Mouse (Mus musculus): ENCODE results near the gene Trim2. TPM values are rescaled to one million over a fixed set of nuclear protein-coding genes. Genes with fewer than 3 reads are reported as not detected.

Gene Trim2
- polyA plus RNA-seq, 1 experiment from 2014 or later, result 25.5 TPM

DNA sequence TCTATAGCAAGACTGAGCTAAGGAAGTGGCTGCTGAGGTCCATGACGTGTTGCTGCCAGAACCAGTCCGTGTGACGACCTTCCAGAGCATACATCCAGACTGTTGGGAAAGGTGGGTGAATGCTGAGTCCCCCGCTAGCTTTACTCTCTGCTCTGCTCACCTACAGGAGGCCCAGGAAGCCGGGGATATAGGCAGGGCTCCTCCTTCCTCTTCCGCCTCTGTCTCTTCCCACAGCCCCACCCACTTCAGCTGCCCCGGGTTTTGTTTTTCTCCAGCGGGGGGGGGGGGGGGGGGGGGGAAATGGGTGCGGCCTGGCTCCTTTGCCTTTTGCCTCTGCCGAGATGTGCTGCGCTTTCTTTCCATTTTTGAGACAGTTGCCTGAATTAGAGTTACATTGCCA, 30.9 kb upstream of the Trim2 start:
- Histone ChIP-seq H3K4me2 (no peak overlapping the region), H3K9ac (no peak overlapping the region), H3K9me3 (no peaks in the 10 kb centered on the region), H3K36me3 (no peaks in the 10 kb centered on the region), H3K27ac (no peak overlapping the region), H3K27me3 (peaks cover 26% of the 10 kb centered on the region), H3K4me1 (peaks cover 26% of the 10 kb centered on the region), H3K4me3 (no peak overlapping the region)
- peak; percentile 46; the same call in 1 of the 2 replicates for ATAC-seq (ENCODE audit: insufficient number of reproducible peaks, insufficient read depth, low FRiP score, low TSS enrichment, low read depth)
- WGBS, result 40% methylated on average over 11 of the region's 11 CpGs

DNA sequence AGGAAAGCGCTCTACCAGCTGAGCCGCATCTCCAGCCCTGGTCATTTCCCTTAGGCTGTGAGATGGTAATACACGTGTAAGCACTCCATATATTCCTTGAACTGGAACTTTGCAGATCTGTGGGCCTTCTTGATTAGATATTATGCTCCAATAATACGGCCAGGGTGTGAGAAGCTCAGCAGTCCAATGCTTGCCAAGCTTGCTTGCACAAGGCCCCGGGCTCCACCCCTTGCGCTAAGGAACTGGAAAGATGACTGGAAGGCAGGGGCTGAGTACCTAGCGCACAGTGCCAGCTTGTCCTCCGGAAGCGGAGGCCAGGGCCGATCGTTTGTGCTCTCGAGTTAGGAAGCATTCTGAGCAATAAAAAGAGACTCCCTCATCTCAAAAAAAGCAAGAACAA, 29.7 kb upstream of the Trim2 start:
- Histone ChIP-seq H3K4me3 (no peak overlapping the region), H3K9ac (no peak overlapping the region), H3K36me3 (no peaks in the 10 kb centered on the region), H3K4me1 (peaks cover 24% of the 10 kb centered on the region), H3K9me3 (no peaks in the 10 kb centered on the region), H3K27ac (no peak overlapping the region), H3K27me3 (peaks cover 32% of the 10 kb centered on the region), H3K4me2 (no peak overlapping the region)
- WGBS, result 86% methylated on average over 12 of the region's 12 CpGs
- no peak for ATAC-seq (ENCODE audit: insufficient number of reproducible peaks, insufficient read depth, low FRiP score, low TSS enrichment, low read depth)

DNA sequence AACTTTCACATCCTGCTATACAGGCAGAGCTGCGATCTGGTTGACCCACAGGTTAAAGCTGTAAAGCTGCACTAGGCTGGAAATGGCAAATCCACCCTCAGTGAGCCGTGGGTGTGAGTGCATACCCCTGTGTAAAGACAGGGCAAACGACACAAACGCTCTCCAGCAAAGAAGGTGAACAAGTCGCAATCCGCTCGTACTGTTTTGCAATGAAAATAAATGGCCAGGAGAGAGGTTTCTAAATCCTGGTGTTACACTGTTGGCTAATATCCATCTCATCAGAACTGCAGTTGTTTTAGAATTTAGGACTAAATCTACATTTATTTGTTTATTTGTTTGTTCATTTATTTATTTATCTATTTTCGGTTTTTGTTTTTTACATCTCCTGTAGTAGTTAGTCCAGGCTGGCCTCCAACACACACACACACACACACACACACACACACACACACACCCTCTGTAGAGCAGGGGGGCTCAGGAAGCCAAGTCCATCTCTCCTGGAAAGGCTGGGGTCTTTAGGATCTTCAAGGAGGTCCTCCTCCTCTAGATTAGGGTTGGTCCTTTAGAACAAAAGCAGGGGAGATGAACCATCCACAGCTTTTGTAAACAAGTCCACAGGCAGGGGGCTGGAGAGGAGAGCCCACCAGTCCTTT, 28.9 kb upstream of the Trim2 start:
- H3K27me3 ChIP-seq, result peaks cover 32% of the 10 kb centered on the region
- no peak overlapping the region for H3K9ac ChIP-seq
- H3K36me3 ChIP-seq, result no peaks in the 10 kb centered on the region
- H3K27ac ChIP-seq, result no peak overlapping the region
- H3K4me1 ChIP-seq, result peaks cover 24% of the 10 kb centered on the region
- peak overlapping the region; percentile 60 for H3K4me2 ChIP-seq
- H3K4me3 ChIP-seq, result no peak overlapping the region
- ATAC-seq (ENCODE audit: insufficient number of reproducible peaks, insufficient read depth, low FRiP score, low TSS enrichment, low read depth), result no peak
- no peaks in the 10 kb centered on the region for H3K9me3 ChIP-seq
- WGBS, result 47% methylated on average over 8 of the region's 8 CpGs

DNA sequence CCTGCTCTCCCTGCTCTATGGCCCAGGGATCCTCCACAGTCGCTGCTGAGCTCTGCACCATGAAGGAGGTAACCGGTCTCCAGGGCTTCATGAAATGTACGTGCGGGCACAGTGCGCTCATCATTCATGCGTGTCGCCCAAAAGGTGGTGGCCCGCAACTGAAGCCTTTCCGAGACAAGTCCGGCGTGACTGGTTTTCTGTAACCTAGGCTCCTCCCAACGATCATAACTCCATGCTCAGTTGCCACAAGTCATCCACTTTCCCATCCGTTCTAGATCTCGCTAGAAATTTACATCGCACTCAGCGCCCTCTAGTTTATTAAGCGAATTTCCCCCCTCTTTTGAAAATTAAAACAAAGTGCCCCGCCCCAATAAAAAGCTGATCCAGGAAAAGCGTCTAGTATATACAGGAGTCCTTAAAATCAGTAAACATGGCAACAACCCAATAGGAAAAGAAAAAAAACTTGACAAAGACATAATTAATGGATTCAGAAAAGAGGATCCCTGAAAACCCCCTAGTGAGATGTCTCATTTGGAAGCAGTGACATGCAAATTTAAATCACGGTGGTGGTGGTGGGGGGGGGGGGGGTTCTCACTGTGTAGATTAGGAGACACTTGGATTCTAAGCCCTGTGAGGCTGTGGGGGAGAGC, 28.2 kb upstream of the Trim2 start:
- Histone ChIP-seq H3K9me3 (no peaks in the 10 kb centered on the region), H3K9ac (peak overlapping the region; percentile 49; the same call in 1 of the 2 replicates), H3K4me3 (peak overlapping the region; percentile 27), H3K27ac (no peak overlapping the region), H3K4me1 (peaks cover 24% of the 10 kb centered on the region), H3K4me2 (peak overlapping the region; percentile 60), H3K36me3 (no peaks in the 10 kb centered on the region), H3K27me3 (peaks cover 32% of the 10 kb centered on the region)
- WGBS, result 9% methylated on average over 20 of the region's 20 CpGs
- ATAC-seq (ENCODE audit: insufficient number of reproducible peaks, insufficient read depth, low FRiP score, low TSS enrichment, low read depth), result no peak

DNA sequence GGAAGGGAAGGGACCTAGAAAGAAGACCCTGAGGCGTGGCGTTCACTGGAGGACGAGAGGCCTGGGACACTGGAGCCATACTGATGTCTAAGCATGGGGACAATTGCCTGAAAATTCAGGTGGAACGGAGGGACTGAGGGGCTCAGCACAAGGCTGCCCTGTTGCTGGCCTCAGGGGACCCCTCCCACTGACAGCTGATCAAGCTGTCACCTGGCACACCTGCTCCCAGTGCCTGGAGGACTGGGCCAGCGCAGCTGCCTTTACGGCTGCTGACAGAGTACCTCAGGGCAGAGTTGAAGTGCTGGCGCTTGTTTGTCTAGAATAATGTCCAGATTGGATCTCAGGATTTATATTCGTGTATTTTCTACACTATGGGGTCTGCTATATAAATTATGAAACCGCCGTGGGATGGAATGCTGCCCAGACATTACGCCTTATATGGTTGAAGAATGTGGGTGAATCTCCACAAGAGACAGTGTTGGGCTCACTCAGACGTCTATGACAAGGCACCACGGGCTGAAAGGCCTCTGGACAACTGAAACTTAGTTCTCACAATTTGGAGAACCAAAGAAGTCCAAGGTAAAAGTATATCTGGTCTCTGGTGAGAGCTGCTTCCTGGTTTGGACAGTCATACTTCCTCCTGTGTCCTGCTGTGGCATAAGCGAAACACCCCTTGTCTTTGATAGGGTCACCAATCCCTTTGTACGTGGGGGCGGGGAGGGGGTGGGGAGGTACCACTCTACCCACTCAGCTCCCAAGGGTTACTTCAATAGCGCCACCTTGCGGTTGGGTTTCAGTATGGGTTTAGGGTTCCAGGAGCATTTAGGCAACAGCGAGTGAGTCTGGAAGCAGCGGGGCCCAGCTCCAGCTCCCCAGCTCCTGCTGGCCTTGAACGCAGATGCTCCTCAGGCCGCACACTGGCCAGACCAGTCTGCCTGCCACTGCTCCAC, 27.0 kb upstream of the Trim2 start:
- 39% methylated on average over 22 of the region's 22 CpGs for WGBS
- Histone ChIP-seq H3K4me3 (no peak overlapping the region), H3K27ac (no peak overlapping the region), H3K27me3 (peaks cover 32% of the 10 kb centered on the region), H3K9ac (no peak overlapping the region), H3K4me1 (peaks cover 24% of the 10 kb centered on the region), H3K4me2 (peak overlapping the region; percentile 60), H3K36me3 (no peaks in the 10 kb centered on the region), H3K9me3 (no peaks in the 10 kb centered on the region)
- ATAC-seq (ENCODE audit: insufficient number of reproducible peaks, insufficient read depth, low FRiP score, low TSS enrichment, low read depth), result no peak

DNA sequence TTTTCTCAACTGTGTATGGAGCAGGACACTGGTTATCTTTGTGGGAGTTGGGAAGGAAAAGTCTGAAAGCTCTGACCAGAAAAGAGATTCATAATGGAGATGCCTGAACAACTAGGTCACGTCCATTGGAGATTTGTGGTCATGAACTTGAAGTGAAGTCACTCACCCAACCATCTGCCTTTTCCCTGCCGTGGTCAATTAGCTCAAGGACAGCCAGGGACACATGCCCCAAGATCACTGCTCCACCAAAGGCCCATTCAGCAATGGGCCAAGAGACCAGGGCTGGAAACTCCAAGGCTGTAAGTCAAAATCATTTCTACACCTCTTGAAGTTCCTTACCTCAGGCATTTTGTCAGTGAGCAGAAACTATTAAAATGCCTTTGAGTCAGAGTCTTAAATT, 23.5 kb upstream of the Trim2 start:
- H3K4me3 ChIP-seq, result no peak overlapping the region
- no peaks in the 10 kb centered on the region for H3K9me3 ChIP-seq
- no peak overlapping the region for H3K4me2 ChIP-seq
- no peak overlapping the region for H3K27ac ChIP-seq
- no peaks in the 10 kb centered on the region for H3K36me3 ChIP-seq
- H3K27me3 ChIP-seq, result peaks cover 24% of the 10 kb centered on the region
- WGBS, result 80% methylated on average over 2 of the region's 2 CpGs
- H3K4me1 ChIP-seq, result peaks cover 19% of the 10 kb centered on the region
- no peak for ATAC-seq (ENCODE audit: insufficient number of reproducible peaks, insufficient read depth, low FRiP score, low TSS enrichment, low read depth)
- no peak overlapping the region for H3K9ac ChIP-seq

DNA sequence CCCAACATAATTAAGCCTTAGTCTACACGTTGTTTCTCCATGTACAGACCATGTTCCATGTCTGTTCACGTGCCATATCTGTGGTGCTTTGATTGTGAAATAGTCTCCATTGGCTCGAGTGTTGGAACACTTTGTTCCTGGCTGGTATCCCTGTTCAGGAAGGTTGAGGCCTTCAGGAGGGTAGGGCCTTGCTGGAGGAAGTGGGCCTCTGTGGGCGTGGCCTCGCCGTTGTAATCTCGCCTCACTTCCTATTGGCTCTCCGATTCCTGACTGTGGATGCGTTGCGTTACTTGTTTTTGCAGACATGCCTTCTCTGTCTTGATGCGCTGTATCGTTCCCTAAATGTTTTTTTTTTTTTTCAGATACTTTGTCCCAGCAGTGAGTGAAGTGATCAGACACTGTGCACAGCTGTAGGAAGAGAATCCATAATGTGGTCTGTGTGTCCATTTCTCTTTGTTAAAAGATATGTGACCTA, 18.3 kb upstream of the Trim2 start:
- no peaks in the 10 kb centered on the region for H3K27me3 ChIP-seq
- peaks cover 13% of the 10 kb centered on the region for H3K4me1 ChIP-seq
- no peak overlapping the region for H3K4me3 ChIP-seq
- no peak overlapping the region for H3K9ac ChIP-seq
- H3K4me2 ChIP-seq, result no peak overlapping the region
- H3K9me3 ChIP-seq, result no peaks in the 10 kb centered on the region
- H3K36me3 ChIP-seq, result no peaks in the 10 kb centered on the region
- no peak overlapping the region for H3K27ac ChIP-seq
- 84% methylated on average over 12 of the region's 12 CpGs for WGBS
- no peak for ATAC-seq (ENCODE audit: insufficient number of reproducible peaks, insufficient read depth, low FRiP score, low TSS enrichment, low read depth)

DNA sequence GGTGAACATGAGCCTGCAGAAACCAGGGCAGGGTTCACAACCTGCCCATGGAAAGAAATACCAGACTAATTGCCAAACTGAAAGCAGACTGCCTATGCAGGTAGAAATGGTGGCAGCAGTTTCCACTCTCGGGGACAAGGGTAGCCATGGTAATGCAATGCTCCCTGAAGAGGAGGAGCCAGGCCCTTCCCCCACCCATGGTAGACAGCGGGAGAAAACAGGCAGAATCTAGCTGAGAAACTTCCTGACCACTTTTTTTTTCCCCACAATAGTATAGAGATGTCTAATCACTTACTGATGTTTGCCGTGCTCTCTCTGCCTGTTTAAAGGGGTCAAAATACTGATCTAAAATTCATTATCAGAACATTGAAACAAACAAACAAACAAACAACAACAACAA, 17.8 kb upstream of the Trim2 start:
- H3K4me1 ChIP-seq, result peaks cover 13% of the 10 kb centered on the region
- no peak overlapping the region for H3K4me3 ChIP-seq
- peak overlapping the region; percentile 28 for H3K4me2 ChIP-seq
- peak overlapping the region; percentile 16; the same call in 1 of the 2 replicates for H3K27ac ChIP-seq
- no peak overlapping the region for H3K9ac ChIP-seq
- no peaks in the 10 kb centered on the region for H3K36me3 ChIP-seq
- 7% methylated on average over 3 of the region's 3 CpGs for WGBS
- H3K9me3 ChIP-seq, result no peaks in the 10 kb centered on the region
- no peak for ATAC-seq (ENCODE audit: insufficient number of reproducible peaks, insufficient read depth, low FRiP score, low TSS enrichment, low read depth)
- H3K27me3 ChIP-seq, result no peaks in the 10 kb centered on the region

DNA sequence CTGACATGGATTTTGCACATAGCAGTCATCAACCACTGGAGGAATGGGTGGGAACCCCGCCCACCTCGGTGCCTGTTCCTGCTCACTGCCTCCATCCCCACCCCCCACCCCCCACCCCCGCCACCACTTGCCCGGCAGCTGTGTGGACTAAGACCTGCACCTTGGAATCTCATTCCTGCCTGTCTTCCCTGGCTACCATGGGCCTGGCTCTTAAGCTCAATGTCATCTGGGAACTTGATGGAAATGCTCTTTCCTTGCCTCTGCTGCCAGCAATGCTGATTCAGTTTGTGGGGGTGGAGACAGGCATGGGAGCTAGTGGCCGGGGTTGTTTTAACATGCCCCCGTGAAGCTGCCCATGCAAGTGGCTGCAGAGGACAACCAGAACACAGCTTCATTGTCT, 17.3 kb upstream of the Trim2 start:
- Histone ChIP-seq H3K4me1 (peaks cover 13% of the 10 kb centered on the region), H3K9ac (no peak overlapping the region), H3K4me3 (no peak overlapping the region), H3K27me3 (no peaks in the 10 kb centered on the region), H3K27ac (peak overlapping the region; percentile 16; the same call in 1 of the 2 replicates), H3K4me2 (peak overlapping the region; percentile 28), H3K9me3 (no peaks in the 10 kb centered on the region), H3K36me3 (no peaks in the 10 kb centered on the region)
- ATAC-seq (ENCODE audit: insufficient number of reproducible peaks, insufficient read depth, low FRiP score, low TSS enrichment, low read depth), result no peak
- WGBS, result 23% methylated on average over 6 of the region's 6 CpGs

DNA sequence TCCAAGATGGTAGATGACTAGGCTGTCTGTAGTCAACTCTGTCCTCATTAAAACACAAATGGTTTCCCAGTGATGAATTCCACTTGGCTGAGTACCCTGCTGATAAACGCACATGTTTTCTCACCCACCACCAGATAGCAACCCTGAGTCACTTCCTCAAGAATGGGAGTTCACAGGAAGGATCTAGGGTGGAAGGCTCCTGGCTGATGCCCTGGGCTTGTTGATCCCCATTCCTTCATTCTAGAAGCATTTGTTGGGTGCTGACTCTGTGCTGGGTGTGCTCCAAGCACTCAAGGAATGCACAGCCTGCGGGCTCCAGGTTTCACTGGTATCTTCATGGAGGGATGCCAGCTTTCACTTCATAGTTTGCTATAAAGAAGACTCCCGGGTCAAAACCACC, 12.8 kb upstream of the Trim2 start:
- no peaks in the 10 kb centered on the region for H3K36me3 ChIP-seq
- no peaks in the 10 kb centered on the region for H3K9me3 ChIP-seq
- no peak overlapping the region for H3K4me3 ChIP-seq
- 78% methylated on average over 3 of the region's 3 CpGs for WGBS
- ATAC-seq (ENCODE audit: insufficient number of reproducible peaks, insufficient read depth, low FRiP score, low TSS enrichment, low read depth), result no peak
- H3K4me2 ChIP-seq, result no peak overlapping the region
- H3K27ac ChIP-seq, result no peak overlapping the region
- no peak overlapping the region for H3K9ac ChIP-seq
- H3K27me3 ChIP-seq, result no peaks in the 10 kb centered on the region
- H3K4me1 ChIP-seq, result peaks cover 17% of the 10 kb centered on the region

DNA sequence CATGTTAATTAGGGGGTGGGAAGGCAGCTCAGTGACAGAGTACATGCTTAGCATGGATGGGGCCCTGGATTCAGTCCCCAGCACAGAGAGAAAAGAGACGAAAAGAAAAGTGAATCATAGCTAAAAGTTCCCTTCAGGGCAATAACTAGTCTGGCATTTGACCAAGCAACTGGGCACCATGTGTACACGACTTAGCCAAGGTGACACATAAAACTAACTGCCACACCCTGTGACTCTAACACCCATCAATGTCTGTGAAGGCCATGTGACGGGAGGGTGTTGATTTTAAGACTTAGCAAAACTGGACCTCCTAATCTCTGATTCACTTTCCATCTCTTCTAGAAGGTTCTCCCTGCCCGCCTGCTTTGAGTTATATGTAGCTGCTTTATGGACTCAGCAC, 12.2 kb upstream of the Trim2 start:
- no peaks in the 10 kb centered on the region for H3K36me3 ChIP-seq
- H3K4me2 ChIP-seq, result no peak overlapping the region
- no peak for ATAC-seq (ENCODE audit: insufficient number of reproducible peaks, insufficient read depth, low FRiP score, low TSS enrichment, low read depth)
- H3K4me1 ChIP-seq, result peaks cover 11% of the 10 kb centered on the region
- H3K4me3 ChIP-seq, result no peak overlapping the region
- 87% methylated on average over 4 of the region's 4 CpGs for WGBS
- no peak overlapping the region for H3K27ac ChIP-seq
- H3K27me3 ChIP-seq, result no peaks in the 10 kb centered on the region
- H3K9ac ChIP-seq, result no peak overlapping the region
- no peaks in the 10 kb centered on the region for H3K9me3 ChIP-seq

Data from embryonic facial prominence, embryonic 13.5 days (tissue).